Mouse (Mus musculus) heart, embryonic 15.5 days (tissue): ENCODE results near the gene Cdv3. TPM values are rescaled to one million over a fixed set of nuclear protein-coding genes. Genes with fewer than 3 reads are reported as not detected.
"Not testable (repeated sequence)": the region's sequence is repeated elsewhere in the genome, so short reads cannot be mapped to it uniquely, and the experiment has no call there.

Experiments
- ATAC-seq: fragments of 200-750 bp; cut with Nextera tagmentation; replicated peaks from 2 replicates; pipeline ENCODE4 v1.8.0; 2017; ENCODE audit warnings: low read depth, moderate TSS enrichment; ENCODE audit not compliant: insufficient number of reproducible peaks, insufficient read depth, low FRiP score
- H3K27ac ChIP-seq: fragments of 300-500 bp; sonication (generic); 2 replicates; pipeline ENCODE4 v1.5.1; 2015; ENCODE audit warnings: mild to moderate bottlenecking, inconsistent platforms
- H3K27me3 ChIP-seq: fragments of 300-500 bp; sonication (generic); 2 replicates; pipeline ENCODE4 v1.6.1; 2015; ENCODE audit warnings: inconsistent platforms
- H3K36me3 ChIP-seq: fragments of 300-500 bp; sonication (generic); 2 replicates; pipeline ENCODE4 v1.6.1; 2015; ENCODE audit warnings: mild to moderate bottlenecking, inconsistent platforms
- H3K4me1 ChIP-seq: fragments of 300-500 bp; sonication (generic); replicated peaks from 2 replicates; pipeline ENCODE4 v1.6.1; 2015; ENCODE audit warnings: inconsistent platforms
- H3K4me2 ChIP-seq: fragments of 300-500 bp; sonication (generic); 2 replicates; pipeline ENCODE4 v1.6.1; 2015; ENCODE audit warnings: inconsistent platforms, mild to moderate bottlenecking, moderate library complexity
- H3K4me3 ChIP-seq: fragments of 300-500 bp; sonication (generic); 2 replicates; pipeline ENCODE4 v1.5.1; 2015; ENCODE audit warnings: mild to moderate bottlenecking, inconsistent platforms
- H3K9ac ChIP-seq: fragments of 300-500 bp; sonication (generic); 2 replicates; pipeline ENCODE4 v1.6.1; 2015; ENCODE audit warnings: mild to moderate bottlenecking, inconsistent platforms
- H3K9me3 ChIP-seq: fragments of 300-500 bp; sonication (generic); replicated peaks from 2 replicates; pipeline ENCODE4 v1.6.1; 2016; ENCODE audit warnings: inconsistent platforms
- WGBS: fragments of 180-500 bp; shearing (Covaris S2); methylation state at CpG from one replicate; pipeline ENCODE4 v1.1.7; 2015; ENCODE audit warnings: mixed read lengths; 5-methylcytosine and 5-hydroxymethylcytosine counted together
- polyA plus RNA-seq: library from polyadenylated mRNA; unstranded; fragments of >200 nt; fragmentation: Nextera tagmentation; extraction: Ambion mirVana; gene quantifications from 2 replicates; pipeline ENCODE4 v1.2.1, GENCODE M21; 2015

Cdv3 gene
- polyA plus RNA-seq, 1 experiment from 2014 or later = 75.2 TPM

- Histone ChIP-seq H3K9me3 (no peaks in the 10 kb centered on the region), H3K36me3 (peaks cover 9% of the 10 kb centered on the region), H3K4me2 (peak overlapping the region; percentile 70), H3K9ac (peak overlapping the region; percentile 43), H3K4me1 (peaks cover 28% of the 10 kb centered on the region), H3K27ac (peak overlapping the region; percentile 86), H3K27me3 (no peaks in the 10 kb centered on the region), H3K4me3 (peak overlapping the region; percentile 40)
- 54% methylated on average over 9 of the region's 9 CpGs for WGBS
- no peak for ATAC-seq
These were observed 716 bp upstream of the Cdv3 start for GRCm38 (mm10) chr9:103366356-103366755.

- H3K27ac ChIP-seq = peak overlapping the region; percentile 96
- ATAC-seq = peak; percentile 19
- 3% methylated on average over 63 of the region's 94 CpGs for WGBS
- H3K36me3 ChIP-seq = peaks cover 13% of the 10 kb centered on the region
- H3K4me3 ChIP-seq = peak overlapping the region; percentile 92
- peaks cover 24% of the 10 kb centered on the region for H3K4me1 ChIP-seq
- peak overlapping the region; percentile 78 for H3K4me2 ChIP-seq
- no peaks in the 10 kb centered on the region for H3K27me3 ChIP-seq
- peak overlapping the region; percentile 100 for H3K9ac ChIP-seq
- no peaks in the 10 kb centered on the region for H3K9me3 ChIP-seq
These were observed 895 bp downstream of the Cdv3 start for GRCm38 (mm10) chr9:103364601-103365289.

DNA sequence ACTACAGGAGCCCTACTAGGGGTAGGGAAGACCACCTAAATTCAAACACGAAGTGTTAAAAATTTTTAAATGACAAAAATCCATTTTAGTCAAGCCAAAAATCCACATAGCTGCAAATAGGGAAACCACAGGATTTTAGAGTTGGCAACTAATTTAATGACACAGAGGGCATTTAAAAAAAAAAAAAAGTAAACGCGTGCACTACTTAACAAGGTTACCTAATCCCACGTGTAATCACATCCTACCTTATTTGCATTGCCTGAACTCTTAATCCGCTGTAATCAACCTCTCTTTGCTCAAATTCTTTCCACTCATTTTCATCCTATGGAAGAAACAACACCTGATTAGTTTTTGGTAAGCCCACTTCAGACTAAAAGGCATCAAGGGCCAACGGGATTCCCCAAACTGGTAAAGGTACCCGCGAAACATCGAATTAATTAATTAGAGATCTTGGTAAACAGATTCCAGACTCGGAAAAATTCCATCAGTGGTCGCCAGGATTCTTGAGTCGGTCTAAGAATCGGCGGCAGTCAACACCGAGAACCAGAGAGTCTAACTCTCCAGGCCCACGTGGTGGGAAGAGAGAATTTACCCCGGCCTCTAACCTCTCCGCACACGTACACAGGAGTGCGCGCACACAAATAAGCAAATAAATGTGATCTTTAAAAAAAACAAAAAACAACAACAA is 1.8 kb downstream of the Cdv3 start:
- Histone ChIP-seq H3K9ac (peak overlapping the region; percentile 100), H3K4me2 (peak overlapping the region; percentile 78), H3K27ac (peak overlapping the region; percentile 96), H3K27me3 (no peaks in the 10 kb centered on the region), H3K4me1 (peaks cover 31% of the 10 kb centered on the region), H3K4me3 (peak overlapping the region; percentile 92), H3K36me3 (peaks cover 20% of the 10 kb centered on the region), H3K9me3 (no peaks in the 10 kb centered on the region)
- whole genome bisulfite sequencing = under 1% methylated on average over 21 of the region's 21 CpGs
- no peak for ATAC-seq

GRCm38 (mm10) chr9:103363088-103363487 is 2.6 kb downstream of the Cdv3 start:
- H3K36me3 ChIP-seq = peaks cover 20% of the 10 kb centered on the region
- 0 out of 2 replicates have a peak overlapping the region, but pooled peaks have one; percentile 7 for H3K27ac ChIP-seq
- peaks cover 37% of the 10 kb centered on the region for H3K4me1 ChIP-seq
- no peaks in the 10 kb centered on the region for H3K27me3 ChIP-seq
- WGBS = 53% methylated on average over 6 of the region's 6 CpGs
- peak overlapping the region; percentile 100 for H3K9ac ChIP-seq
- H3K4me3 ChIP-seq = peak overlapping the region; percentile 92
- no peak for ATAC-seq
- H3K4me2 ChIP-seq = peak overlapping the region; percentile 78
- no peaks in the 10 kb centered on the region for H3K9me3 ChIP-seq

- H3K27me3 ChIP-seq = no peaks in the 10 kb centered on the region
- 41% methylated on average over 2 of the region's 2 CpGs for WGBS
- H3K9ac ChIP-seq = no peak overlapping the region
- H3K9me3 ChIP-seq = no peaks in the 10 kb centered on the region
- no peak overlapping the region for H3K4me3 ChIP-seq
- H3K4me2 ChIP-seq = no peak overlapping the region
- peaks cover 33% of the 10 kb centered on the region for H3K4me1 ChIP-seq
- no peak for ATAC-seq
- peaks cover 39% of the 10 kb centered on the region for H3K36me3 ChIP-seq
- H3K27ac ChIP-seq = no peak overlapping the region
These were observed 5.0 kb downstream of the Cdv3 start for GRCm38 (mm10) chr9:103360642-103361041.

DNA sequence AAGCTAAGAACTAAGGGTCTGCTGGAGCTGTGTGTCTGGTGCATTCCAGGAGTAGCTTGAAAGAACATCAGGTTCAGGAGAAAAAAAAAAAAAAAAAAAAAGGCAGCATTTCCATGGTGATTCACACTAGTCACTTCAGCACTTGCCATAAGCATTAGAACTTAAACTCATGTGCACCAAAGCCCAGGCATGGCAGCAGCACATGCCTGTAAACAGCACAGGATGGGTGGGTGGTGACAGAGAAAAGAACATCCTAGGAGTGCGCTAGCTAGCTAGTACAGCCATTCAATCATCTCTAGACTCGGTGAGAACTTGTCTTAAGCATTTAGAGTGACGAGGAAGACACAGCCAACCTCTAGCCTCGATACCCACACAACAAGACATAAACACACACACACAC is 7.1 kb downstream of the Cdv3 start:
- no peaks in the 10 kb centered on the region for H3K27me3 ChIP-seq
- H3K4me1 ChIP-seq = peaks cover 32% of the 10 kb centered on the region
- peak overlapping the region; percentile 52 for H3K27ac ChIP-seq
- no peak overlapping the region for H3K9ac ChIP-seq
- H3K4me3 ChIP-seq = no peak overlapping the region
- 72% methylated on average over 4 of the region's 4 CpGs for whole genome bisulfite sequencing
- no peak for ATAC-seq
- H3K9me3 ChIP-seq = no peaks in the 10 kb centered on the region
- peaks cover 39% of the 10 kb centered on the region for H3K36me3 ChIP-seq
- no peak overlapping the region for H3K4me2 ChIP-seq

DNA sequence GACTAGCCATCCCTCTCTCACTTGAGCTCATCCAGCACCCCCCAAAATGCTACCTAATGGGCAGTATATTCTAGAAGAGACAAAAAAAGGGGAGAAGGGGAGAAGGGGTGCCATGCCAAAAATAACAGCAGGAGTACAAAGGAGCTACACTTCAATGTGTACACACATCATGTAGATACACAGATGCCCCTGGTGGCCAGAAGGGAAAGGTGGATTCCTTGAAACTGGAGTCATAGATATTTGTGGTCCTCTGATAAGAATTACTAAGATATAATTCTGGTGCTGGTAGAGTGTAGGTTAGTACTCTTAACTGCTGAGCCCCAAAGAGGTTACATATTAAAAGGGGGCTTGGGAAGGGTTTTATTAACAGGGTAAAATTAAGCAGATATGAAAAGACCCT is 7.7 kb downstream of the Cdv3 start:
- Histone ChIP-seq H3K36me3 (peaks cover 39% of the 10 kb centered on the region), H3K9ac (no peak overlapping the region), H3K4me1 (peaks cover 26% of the 10 kb centered on the region), H3K9me3 (no peaks in the 10 kb centered on the region), H3K27me3 (no peaks in the 10 kb centered on the region), H3K27ac (peak overlapping the region; percentile 52), H3K4me3 (no peak overlapping the region), H3K4me2 (no peak overlapping the region)
- ATAC-seq = 0 out of 2 replicates have a peak, but pooled peaks have one; percentile 31

- WGBS = 78% methylated on average over 7 of the region's 7 CpGs
- not testable (repeated sequence) for H3K27ac ChIP-seq, H3K9ac ChIP-seq, H3K4me3 ChIP-seq, H3K27me3 ChIP-seq, ATAC-seq, H3K4me2 ChIP-seq, H3K9me3 ChIP-seq
- peaks cover 11% of the 10 kb centered on the region for H3K4me1 ChIP-seq
- peaks cover 50% of the 10 kb centered on the region for H3K36me3 ChIP-seq
These were observed 12.0 kb downstream of the Cdv3 start for GRCm38 (mm10) chr9:103353500-103354260.

DNA sequence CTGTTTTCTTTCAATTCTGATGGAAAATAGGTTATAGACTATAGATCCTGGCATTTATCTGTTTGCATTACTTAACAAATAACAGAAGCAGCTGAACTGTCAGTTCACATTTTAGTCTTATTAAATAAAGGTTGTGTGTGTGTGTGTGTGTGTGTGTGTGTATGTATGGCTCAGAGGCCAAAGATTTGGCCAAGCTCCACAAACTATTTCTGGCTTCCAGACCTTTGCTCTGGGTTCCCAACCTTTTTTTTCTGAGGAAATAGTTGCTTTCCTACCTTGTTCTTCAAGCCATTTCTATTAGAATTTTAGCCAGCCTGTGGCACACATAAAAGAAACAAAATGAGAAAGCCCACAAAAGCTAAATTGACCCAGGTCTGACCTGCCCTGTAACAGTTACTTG is 16.8 kb downstream of the Cdv3 start:
- no peaks in the 10 kb centered on the region for H3K9me3 ChIP-seq
- no peak for ATAC-seq
- H3K4me1 ChIP-seq = no peaks in the 10 kb centered on the region
- H3K36me3 ChIP-seq = peaks cover 59% of the 10 kb centered on the region
- H3K27ac ChIP-seq = no peak overlapping the region
- H3K4me3 ChIP-seq = no peak overlapping the region
- H3K9ac ChIP-seq = no peak overlapping the region
- no peak overlapping the region for H3K4me2 ChIP-seq
- H3K27me3 ChIP-seq = no peaks in the 10 kb centered on the region

GRCm38 (mm10) chr9:103347996-103348490 is 17.6 kb downstream of the Cdv3 start:
- no peaks in the 10 kb centered on the region for H3K27me3 ChIP-seq
- peaks cover 65% of the 10 kb centered on the region for H3K36me3 ChIP-seq

DNA sequence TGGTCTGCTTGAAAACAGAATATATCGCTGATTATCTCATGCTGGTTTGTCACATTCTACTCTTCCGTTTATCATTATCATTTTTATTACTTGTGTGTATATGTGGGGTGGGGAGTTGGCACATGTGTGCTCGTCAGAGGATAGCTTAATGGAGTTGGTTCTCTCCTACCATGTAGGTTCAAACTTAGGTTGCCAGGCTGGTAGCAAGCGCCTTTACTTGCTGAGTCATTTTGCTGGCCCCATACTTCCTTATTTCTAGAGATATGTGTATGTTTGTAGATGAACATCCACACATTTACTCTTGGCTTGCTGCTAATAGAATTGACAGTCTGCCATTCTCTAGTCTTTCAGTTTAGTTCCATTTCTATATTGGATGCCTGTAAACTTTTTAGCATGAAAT is 18.6 kb downstream of the Cdv3 start:
- Histone ChIP-seq H3K9me3 (no peaks in the 10 kb centered on the region), H3K36me3 (peaks cover 67% of the 10 kb centered on the region), H3K9ac (no peak overlapping the region), H3K27me3 (no peaks in the 10 kb centered on the region), H3K4me2 (no peak overlapping the region), H3K27ac (no peak overlapping the region), H3K4me3 (no peak overlapping the region), H3K4me1 (no peaks in the 10 kb centered on the region)
- ATAC-seq = no peak
- WGBS = 84% methylated on average over 4 of the region's 4 CpGs

More at GRCm38 (mm10) chr9:103347996-103348490, 17.6 kb downstream of the Cdv3 start:
- ATAC-seq = no peak
- Histone ChIP-seq H3K27ac (no peak overlapping the region), H3K9me3 (no peaks in the 10 kb centered on the region), H3K9ac (no peak overlapping the region), H3K4me2 (no peak overlapping the region), H3K4me3 (no peak overlapping the region), H3K4me1 (no peaks in the 10 kb centered on the region)
- WGBS = 63% methylated on average over 1 of the region's 1 CpGs
